Mouse (Mus musculus) MEL (cell line): ENCODE results near the gene Vps13c. TPM values are rescaled to one million over a fixed set of nuclear protein-coding genes. Genes with fewer than 3 reads are reported as not detected.

Experiments
- DNase-seq: peaks from one replicate; pipeline ENCODE4 v3.0.0; 2011; ENCODE audit warnings: low read depth, low spot score
- H3K27ac ChIP-seq: 2 replicates; pipeline ENCODE4 v1.5.1; 2012; ENCODE audit warnings: low read depth, mild to moderate bottlenecking, control low read depth, low read length, moderate library complexity; ENCODE audit not compliant: control insufficient read depth
- H3K27me3 ChIP-seq, 2 experiments: fragments of 150-350 bp in 1 of 2; sonication (generic) in 1 of 2; 2 replicates each; pipeline ENCODE4 v1.6.1; 2012; ENCODE audit warnings: low read length in 2 of 2, mild to moderate bottlenecking in 2 of 2, improper control_type of control experiment in 1 of 2, moderate library complexity in 1 of 2; ENCODE audit not compliant: insufficient read depth in 2 of 2, control insufficient read depth in 1 of 2
- H3K36me3 ChIP-seq, 2 experiments: 2 replicates each; pipeline ENCODE4 v1.6.1; 2012 to 2014; ENCODE audit warnings: low read length in 2 of 2, improper control_type of control experiment in 1 of 2, inconsistent platforms in 1 of 2, mild to moderate bottlenecking in 1 of 2; ENCODE audit not compliant: insufficient read depth in 2 of 2, control insufficient read depth in 1 of 2
- H3K4me1 ChIP-seq, 2 experiments: fragments of 150-350 bp in 1 of 2; sonication (generic) in 1 of 2; 2 replicates each; pipeline ENCODE4 v1.6.1; 2012; ENCODE audit warnings: low read length in 2 of 2, improper control_type of control experiment in 1 of 2, mild to moderate bottlenecking in 1 of 2; ENCODE audit not compliant: insufficient read depth in 2 of 2, control insufficient read depth in 1 of 2
- H3K4me3 ChIP-seq, 2 experiments: fragments of 150-350 bp in 1 of 2; sonication (generic) in 1 of 2; 2 replicates each; pipeline ENCODE4 v1.5.1; 2012; ENCODE audit warnings: low read depth in 2 of 2, low read length in 2 of 2, mild to moderate bottlenecking in 2 of 2, moderate library complexity in 2 of 2, control low read depth in 1 of 2, improper control_type of control experiment in 1 of 2; ENCODE audit not compliant: control insufficient read depth in 1 of 2, insufficient read depth in 1 of 2
- H3K79me2 ChIP-seq: 2 replicates; pipeline ENCODE4 v1.6.1; 2012; ENCODE audit warnings: mild to moderate bottlenecking, low read length, moderate library complexity; ENCODE audit not compliant: control insufficient read depth, poor library complexity, insufficient read depth
- H3K9ac ChIP-seq: 2 replicates; pipeline ENCODE4 v1.6.1; 2012; ENCODE audit warnings: low read depth, mild to moderate bottlenecking, control low read depth, low read length, moderate library complexity; ENCODE audit not compliant: control insufficient read depth, poor library complexity, severe bottlenecking
- H3K9me3 ChIP-seq: fragments of 150-350 bp; sonication (generic); replicated peaks from 2 replicates; pipeline ENCODE4 v1.6.1; 2012; ENCODE audit warnings: mild to moderate bottlenecking, low read length, improper control_type of control experiment, moderate library complexity; ENCODE audit not compliant: insufficient read depth
- BHLHE40 ChIP-seq: IDR thresholded peaks from 2 replicates; pipeline ENCODE4 v1.6.1; 2012; ENCODE audit warnings: low read depth, mild to moderate bottlenecking, inconsistent platforms, low read length, improper control_type of control experiment, borderline replicate concordance
- CHD1 ChIP-seq: IDR thresholded peaks from 2 replicates; pipeline ENCODE4 v1.6.1; 2012; ENCODE audit warnings: low read depth, mild to moderate bottlenecking, inconsistent platforms, low read length, improper control_type of control experiment
- CHD2 ChIP-seq: IDR thresholded peaks from 2 replicates; pipeline ENCODE4 v1.6.1; 2011; ENCODE audit warnings: low read length, improper control_type of control experiment
- E2F4 ChIP-seq: IDR thresholded peaks from 2 replicates; pipeline ENCODE4 v1.6.1; 2011; ENCODE audit warnings: low read depth, low read length, improper control_type of control experiment, borderline replicate concordance
- ELF1 ChIP-seq: IDR thresholded peaks from 2 replicates; pipeline ENCODE4 v1.6.1; 2014; ENCODE audit warnings: low read depth, mild to moderate bottlenecking, inconsistent platforms, low read length, improper control_type of control experiment, moderate library complexity
- EP300 ChIP-seq, 2 experiments: IDR thresholded peaks; 2 replicates each; pipeline ENCODE4 v1.6.1; 2011; ENCODE audit warnings: improper control_type of control experiment in 2 of 2, low read length in 2 of 2, low read depth in 1 of 2, mild to moderate bottlenecking in 1 of 2
- GATA1 ChIP-seq: IDR thresholded peaks from 2 replicates; pipeline ENCODE4 v1.6.1; 2011; ENCODE audit warnings: low read depth, low read length, improper control_type of control experiment
- JUND ChIP-seq: IDR thresholded peaks from 2 replicates; pipeline ENCODE4 v1.6.1; 2011; ENCODE audit warnings: low read depth, mild to moderate bottlenecking, improper control_type of control experiment, low read length
- MAX ChIP-seq: IDR thresholded peaks from 2 replicates; pipeline ENCODE4 v1.6.1; 2011; ENCODE audit warnings: low read length, improper control_type of control experiment
- MAZ ChIP-seq: IDR thresholded peaks from 2 replicates; pipeline ENCODE4 v1.6.1; 2012; ENCODE audit warnings: low read depth, mild to moderate bottlenecking, inconsistent platforms, low read length, improper control_type of control experiment
- MYC ChIP-seq: IDR thresholded peaks from 2 replicates; pipeline ENCODE4 v1.6.1; 2011; ENCODE audit warnings: low read depth, mild to moderate bottlenecking, low read length, improper control_type of control experiment, moderate library complexity
- NELFE ChIP-seq: IDR thresholded peaks from 2 replicates; pipeline ENCODE4 v1.6.1; 2011; ENCODE audit warnings: low read depth, low read length, improper control_type of control experiment
- POLR2A ChIP-seq, 2 experiments: IDR thresholded peaks; 2 replicates each; pipeline ENCODE4 v1.6.1; 2011 to 2012; ENCODE audit warnings: low read length in 2 of 2, mild to moderate bottlenecking in 2 of 2, control low read depth in 1 of 2, improper control_type of control experiment in 1 of 2, low read depth in 1 of 2, moderate library complexity in 1 of 2; ENCODE audit not compliant: control insufficient read depth in 1 of 2, insufficient read depth in 1 of 2, poor library complexity in 1 of 2
- POLR2AphosphoS2 ChIP-seq: IDR thresholded peaks from 2 replicates; pipeline ENCODE4 v1.6.1; 2011; ENCODE audit warnings: low read length, improper control_type of control experiment
- POLR2AphosphoS5 ChIP-seq: IDR thresholded peaks from 2 replicates; pipeline ENCODE4 v1.6.1; 2012; ENCODE audit warnings: low read depth, borderline replicate concordance, mild to moderate bottlenecking, inconsistent platforms, low read length, moderate library complexity, mixed read lengths
- RAD21 ChIP-seq: IDR thresholded peaks from 2 replicates; pipeline ENCODE4 v1.6.1; 2011; ENCODE audit warnings: mild to moderate bottlenecking, low read depth, low read length, improper control_type of control experiment
- SMC3 ChIP-seq: IDR thresholded peaks from 2 replicates; pipeline ENCODE4 v1.6.1; 2011; ENCODE audit warnings: low read depth, low read length, improper control_type of control experiment
- UBTF ChIP-seq: IDR thresholded peaks from 2 replicates; pipeline ENCODE4 v1.6.1; 2012; ENCODE audit warnings: low read depth, mild to moderate bottlenecking, inconsistent platforms, low read length, improper control_type of control experiment, moderate library complexity, borderline replicate concordance; ENCODE audit not compliant: insufficient read depth
- ZKSCAN1 ChIP-seq: IDR thresholded peaks from 2 replicates; pipeline ENCODE4 v1.6.1; 2012; ENCODE audit warnings: low read depth, mild to moderate bottlenecking, inconsistent platforms, low read length, improper control_type of control experiment, moderate library complexity
- ZMIZ1 ChIP-seq: IDR thresholded peaks from 2 replicates; pipeline ENCODE4 v1.6.1; 2012; ENCODE audit warnings: low read depth, mild to moderate bottlenecking, inconsistent platforms, low read length, improper control_type of control experiment, moderate library complexity
- polyA plus RNA-seq, 2 experiments: library from polyadenylated mRNA; stranded (reverse) in 1 of 2; unstranded in 1 of 2; fragments of >175 nt in 1 of 2; fragments of >200 nt in 1 of 2; gene quantifications; 2 replicates each; pipeline versions ENCODE4 v1.2.1 to v1.2.4; 2012; ENCODE audit warnings: low replicate concordance in 2 of 2, low read depth in 1 of 2; ENCODE audit not compliant: insufficient read length in 2 of 2, insufficient read depth in 1 of 2, missing spikeins in 1 of 2
- total RNA-seq: library from RNA; depleted of rRNA; stranded (reverse); fragments of 300-350 nt; gene quantifications from 2 replicates; pipeline ENCODE4 v1.2.3, GENCODE M21; 2012

Gene Vps13c
- total and polyA plus RNA-seq, 3 experiments = 14.6 to 28.3 TPM; not detected in 1

DNA sequence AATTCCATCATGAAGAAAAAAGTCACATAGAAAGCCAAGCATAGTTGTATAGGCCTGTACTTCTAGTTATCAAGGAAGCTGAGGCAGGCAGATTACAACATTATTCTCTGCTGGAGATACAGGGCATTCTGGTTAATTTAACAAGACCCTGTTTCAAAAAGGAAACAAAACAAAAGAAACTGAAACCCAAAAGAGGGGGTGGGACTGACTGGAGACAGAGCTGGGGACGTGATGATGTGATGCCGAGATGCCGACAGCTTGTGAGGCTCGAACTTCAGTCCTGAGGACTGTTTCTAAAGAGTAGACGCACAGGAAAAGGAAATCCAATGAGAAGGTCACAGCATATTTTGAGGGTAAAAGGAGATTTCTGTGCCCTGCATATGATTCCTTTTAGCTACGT lies 64.2 kb downstream of the Vps13c start (continued):
- TF ChIP-seq CHD1 (no peak), POLR2A (IDR thresholded peaks at IDR 0.05; ENCODE audit: control insufficient read depth in 1 of 2, insufficient read depth in 1 of 2, low read depth in 1 of 2, low read length in 2 of 2, poor library complexity in 1 of 2) (no peak)

DNA sequence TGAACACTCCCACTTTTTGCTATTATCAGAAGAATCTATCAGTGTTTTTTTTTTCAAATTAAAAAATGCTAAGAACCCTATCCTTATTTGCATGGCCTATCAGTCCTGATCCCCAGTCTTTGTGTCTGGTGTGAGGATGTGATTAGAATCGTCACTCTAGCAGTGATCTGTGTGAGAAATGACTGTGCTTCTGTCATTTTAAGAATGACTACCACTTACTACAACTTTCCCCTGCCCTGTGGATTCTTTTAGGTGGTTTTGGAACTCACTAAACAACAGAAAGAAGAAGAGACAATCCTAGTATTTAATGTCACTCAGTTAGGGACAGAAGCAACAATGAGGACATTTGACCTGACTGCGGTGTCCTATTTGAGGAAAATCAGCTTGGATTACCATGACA lies 65.3 kb downstream of the Vps13c start:
- H3K36me3 ChIP-seq = peaks cover 0 to 8% of the 10 kb centered on the region in 2 experiments; a peak in 2 of 4 replicates
- TF ChIP-seq CHD1 (no peak), ZMIZ1 (no peak), ZKSCAN1 (no peak), NELFE (no peak), SMC3 (no peak), UBTF (no peak), ELF1 (no peak), BHLHE40 (no peak), POLR2AphosphoS5 (no peak), JUND (no peak), GATA1 (no peak), EP300 (IDR thresholded peaks at IDR 0.05; ENCODE audit: low read depth in 1 of 2, low read length in 2 of 2) (no peak), MAZ (no peak), E2F4 (no peak), POLR2AphosphoS2 (no peak), MAX (no peak), CHD2 (no peak)

DNA sequence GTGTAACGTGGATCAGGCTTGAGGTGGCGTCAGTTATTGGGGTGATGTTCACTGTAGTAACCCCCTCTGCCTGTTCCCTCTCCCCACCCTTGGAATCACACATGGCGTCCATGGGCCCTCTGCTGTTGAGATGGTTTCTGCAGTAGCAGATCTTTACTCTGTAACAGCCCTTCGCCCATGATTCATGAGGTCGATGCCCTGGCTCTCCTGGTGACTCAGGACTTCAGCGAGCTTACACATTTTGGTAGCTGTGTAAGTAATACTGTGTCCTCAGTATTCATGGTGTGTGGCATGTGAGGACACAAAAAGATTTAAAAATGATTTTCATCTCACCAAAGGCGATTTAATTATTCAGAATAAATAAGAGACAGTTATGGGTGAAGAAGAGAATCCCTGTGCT lies 74.5 kb downstream of the Vps13c start:
- Histone ChIP-seq H3K9ac (no peak overlapping the region), H3K4me3 (no peak overlapping the region), H3K9me3 (no peaks in the 10 kb centered on the region), H3K79me2 (no peaks in the 10 kb centered on the region), H3K4me1 (no peaks in the 10 kb centered on the region), H3K27ac (no peak overlapping the region), H3K36me3 (peaks cover 0 to 3% of the 10 kb centered on the region in 2 experiments; a peak in 1 of 4 replicates), H3K27me3 (no peaks in the 10 kb centered on the region)
- DNase-seq = no peak
- no peak for TF ChIP-seq POLR2AphosphoS2
- TF ChIP-seq MYC = no peak
- TF ChIP-seq RAD21 = no peak
- TF ChIP-seq, all 39 proteins: peak for 0

More for the DNA sequence above, 65.3 kb downstream of the Vps13c start:
- Histone ChIP-seq H3K4me3 (no peak overlapping the region), H3K9me3 (no peaks in the 10 kb centered on the region), H3K9ac (no peak overlapping the region), H3K27ac (no peak overlapping the region), H3K79me2 (no peaks in the 10 kb centered on the region), H3K4me1 (no peaks in the 10 kb centered on the region), H3K27me3 (no peaks in the 10 kb centered on the region)
- no peak for DNase-seq
